Mouse (Mus musculus): Measurements from ENCODE around the gene Trp53rka. TPM values are rescaled to one million over a fixed set of nuclear protein-coding genes. Genes with fewer than 3 reads are reported as not detected.

Gene Trp53rka
- total and polyA plus RNA-seq, 3 experiments, result 29.8 to 35.1 TPM; not detected in 1

DNA sequence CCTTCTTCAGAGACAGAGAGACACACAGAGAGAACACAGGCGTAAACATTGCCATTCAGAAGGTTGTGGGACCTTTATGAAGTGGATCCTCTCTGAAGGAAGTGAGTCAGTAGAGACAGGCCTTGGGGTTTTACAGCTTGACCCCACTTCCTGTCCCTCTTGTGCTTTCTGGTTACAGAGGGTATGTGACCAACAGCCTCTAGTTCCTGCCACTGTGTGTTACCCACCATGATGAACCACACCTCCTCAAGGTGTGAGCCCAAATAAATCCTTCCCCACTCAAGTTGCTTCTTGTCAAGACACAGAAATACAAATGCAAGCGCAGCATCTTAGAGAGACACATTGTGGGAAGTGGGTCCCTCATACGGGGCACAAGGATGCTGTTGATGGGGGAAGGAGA lies 47.9 kb upstream of the Trp53rka start:
- Histone ChIP-seq H3K27me3 (ENCODE audit: control insufficient read depth in 1 of 2, insufficient read depth in 2 of 2, low read length in 2 of 2) (no peaks in the 10 kb centered on the region), H3K9ac (ENCODE audit: control insufficient read depth, low read depth, low read length, poor library complexity, severe bottlenecking) (no peak overlapping the region), H3K79me2 (ENCODE audit: control insufficient read depth, insufficient read depth, low read length, poor library complexity) (no peaks in the 10 kb centered on the region), H3K4me3 (ENCODE audit: control insufficient read depth in 1 of 2, insufficient read depth in 1 of 2, low read depth in 2 of 2, low read length in 2 of 2) (no peak overlapping the region), H3K36me3 (ENCODE audit: control insufficient read depth in 1 of 2, insufficient read depth in 2 of 2, low read length in 2 of 2) (no peaks in the 10 kb centered on the region), H3K9me3 (replicated peaks; ENCODE audit: insufficient read depth, low read length) (no peaks in the 10 kb centered on the region), H3K27ac (ENCODE audit: control insufficient read depth, low read depth, low read length) (no peak overlapping the region), H3K4me1 (ENCODE audit: control insufficient read depth in 1 of 2, insufficient read depth in 2 of 2, low read length in 2 of 2) (no peaks in the 10 kb centered on the region)
- TF ChIP-seq ZC3H11A (IDR thresholded peaks at IDR 0.05; ENCODE audit: low read depth, low read length) (no peak), POLR2AphosphoS5 (IDR thresholded peaks at IDR 0.05; ENCODE audit: borderline replicate concordance, low read depth, low read length) (no peak), ETS1 (IDR thresholded peaks at IDR 0.05; ENCODE audit: low read depth, low read length) (no peak), GABPA (IDR thresholded peaks at IDR 0.05; ENCODE audit: low read depth, low read length) (no peak), EP300 (IDR thresholded peaks at IDR 0.05; ENCODE audit: low read depth in 1 of 2, low read length in 2 of 2) (no peak), SMC3 (IDR thresholded peaks at IDR 0.05; ENCODE audit: low read depth, low read length) (no peak), TCF12 (IDR thresholded peaks at IDR 0.05; ENCODE audit: low read depth, low read length) (no peak), SIN3A (IDR thresholded peaks at IDR 0.05; ENCODE audit: low read length) (no peak), KAT2A (conservative IDR thresholded peaks at IDR 0.05; ENCODE audit: low read depth, low read length) (no peak), MAX (IDR thresholded peaks at IDR 0.05; ENCODE audit: low read length) (no peak), ELF1 (IDR thresholded peaks at IDR 0.05; ENCODE audit: low read depth, low read length) (no peak), CHD1 (IDR thresholded peaks at IDR 0.05; ENCODE audit: low read depth, low read length) (no peak), ZKSCAN1 (IDR thresholded peaks at IDR 0.05; ENCODE audit: low read depth, low read length) (no peak), CHD2 (IDR thresholded peaks at IDR 0.05; ENCODE audit: low read length) (no peak)
- no peak for DNase-seq (ENCODE audit: low read depth, low spot score)

DNA sequence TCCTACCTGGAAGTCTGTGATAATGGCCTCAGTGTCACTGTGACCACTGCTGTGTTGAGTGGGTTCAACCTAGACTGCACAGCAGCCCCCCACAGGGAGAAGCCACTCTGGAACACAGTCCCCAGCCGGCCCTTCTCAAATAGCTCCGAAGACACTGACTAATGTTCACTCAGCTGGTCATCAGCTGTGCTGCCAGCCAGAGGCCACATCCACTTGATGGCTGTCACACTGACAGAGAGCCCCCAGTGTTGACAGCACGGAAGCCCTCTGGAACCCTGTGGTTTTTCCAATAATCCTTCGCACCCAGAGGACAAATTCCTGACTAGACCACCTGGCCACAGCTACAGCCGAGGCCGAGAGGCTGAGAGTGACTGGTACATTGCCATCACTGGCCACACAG lies 40.7 kb upstream of the Trp53rka start:
- H3K79me2 ChIP-seq (ENCODE audit: control insufficient read depth, insufficient read depth, low read length, poor library complexity), result no peaks in the 10 kb centered on the region
- no peaks in the 10 kb centered on the region for H3K9me3 ChIP-seq (replicated peaks; ENCODE audit: insufficient read depth, low read length)
- H3K4me1 ChIP-seq (ENCODE audit: control insufficient read depth in 1 of 2, insufficient read depth in 2 of 2, low read length in 2 of 2), result no peaks in the 10 kb centered on the region
- H3K9ac ChIP-seq (ENCODE audit: control insufficient read depth, low read depth, low read length, poor library complexity, severe bottlenecking), result no peak overlapping the region
- H3K27me3 ChIP-seq (ENCODE audit: control insufficient read depth in 1 of 2, insufficient read depth in 2 of 2, low read length in 2 of 2), result no peaks in the 10 kb centered on the region
- TF ChIP-seq POLR2AphosphoS2 (IDR thresholded peaks at IDR 0.05; ENCODE audit: low read length) (no peak), MAFK (IDR thresholded peaks at IDR 0.05; ENCODE audit: borderline replicate concordance, low read depth, low read length) (no peak)
- no peak overlapping the region for H3K27ac ChIP-seq (ENCODE audit: control insufficient read depth, low read depth, low read length)
- no peak for DNase-seq (ENCODE audit: low read depth, low spot score)
- no peak overlapping the region for H3K4me3 ChIP-seq (ENCODE audit: control insufficient read depth in 1 of 2, insufficient read depth in 1 of 2, low read depth in 2 of 2, low read length in 2 of 2)
- no peaks in the 10 kb centered on the region for H3K36me3 ChIP-seq (ENCODE audit: control insufficient read depth in 1 of 2, insufficient read depth in 2 of 2, low read length in 2 of 2)

DNA sequence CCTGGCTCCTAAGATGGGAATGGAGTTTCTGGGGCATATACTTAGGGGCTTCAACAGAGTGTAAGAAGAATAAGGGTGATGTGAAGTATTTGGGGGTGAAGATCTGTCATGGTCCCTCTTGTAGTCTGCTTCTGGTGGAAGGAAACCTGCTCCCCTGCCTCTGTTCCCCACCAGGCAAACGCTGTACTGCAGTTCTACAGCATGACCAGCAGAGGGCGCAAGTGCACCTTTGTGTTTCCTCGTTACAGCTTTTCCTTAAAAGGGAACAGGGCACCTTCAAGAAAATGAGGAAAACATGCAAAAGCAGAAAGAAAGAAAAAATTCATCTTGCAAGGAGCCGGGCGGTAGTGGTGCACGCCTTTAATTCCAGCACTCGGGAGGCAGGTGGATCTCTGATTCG lies 36.0 kb upstream of the Trp53rka start:
- Histone ChIP-seq H3K79me2 (ENCODE audit: control insufficient read depth, insufficient read depth, low read length, poor library complexity) (no peaks in the 10 kb centered on the region), H3K27ac (ENCODE audit: control insufficient read depth, low read depth, low read length) (no peak overlapping the region), H3K27me3 (ENCODE audit: control insufficient read depth in 1 of 2, insufficient read depth in 2 of 2, low read length in 2 of 2) (no peaks in the 10 kb centered on the region), H3K36me3 (ENCODE audit: control insufficient read depth in 1 of 2, insufficient read depth in 2 of 2, low read length in 2 of 2) (no peaks in the 10 kb centered on the region), H3K9me3 (replicated peaks; ENCODE audit: insufficient read depth, low read length) (no peaks in the 10 kb centered on the region), H3K9ac (ENCODE audit: control insufficient read depth, low read depth, low read length, poor library complexity, severe bottlenecking) (no peak overlapping the region), H3K4me1 (ENCODE audit: control insufficient read depth in 1 of 2, insufficient read depth in 2 of 2, low read length in 2 of 2) (no peaks in the 10 kb centered on the region), H3K4me3 (ENCODE audit: control insufficient read depth in 1 of 2, insufficient read depth in 1 of 2, low read depth in 2 of 2, low read length in 2 of 2) (no peak overlapping the region)
- peak; percentile 35 for DNase-seq (ENCODE audit: low read depth, low spot score)
- no peak for TF ChIP-seq ZKSCAN1 (IDR thresholded peaks at IDR 0.05; ENCODE audit: low read depth, low read length)
- TF ChIP-seq POLR2AphosphoS2 (IDR thresholded peaks at IDR 0.05; ENCODE audit: low read length), result no peak
- TF ChIP-seq RAD21 (IDR thresholded peaks at IDR 0.05; ENCODE audit: low read depth, low read length), result peak; percentile 52
- TF ChIP-seq TBP (IDR thresholded peaks at IDR 0.05; ENCODE audit: low read depth, low read length), result no peak
- TF ChIP-seq USF2 (IDR thresholded peaks at IDR 0.05; ENCODE audit: borderline replicate concordance in 1 of 2, insufficient read depth in 1 of 2, low read depth in 1 of 2, low read length in 2 of 2), result no peak
- TF ChIP-seq MXI1 (IDR thresholded peaks at IDR 0.05; ENCODE audit: low read depth, low read length), result no peak
- no peak for TF ChIP-seq CHD2 (IDR thresholded peaks at IDR 0.05; ENCODE audit: low read length)
- no peak for TF ChIP-seq ZMIZ1 (IDR thresholded peaks at IDR 0.05; ENCODE audit: low read depth, low read length)
- TF ChIP-seq ETS1 (IDR thresholded peaks at IDR 0.05; ENCODE audit: low read depth, low read length), result no peak
- TF ChIP-seq TCF12 (IDR thresholded peaks at IDR 0.05; ENCODE audit: low read depth, low read length), result no peak
- no peak for TF ChIP-seq USF1 (IDR thresholded peaks at IDR 0.05; ENCODE audit: low read depth, low read length)
- no peak for TF ChIP-seq NELFE (IDR thresholded peaks at IDR 0.05; ENCODE audit: low read depth, low read length)
- TF ChIP-seq MAZ (IDR thresholded peaks at IDR 0.05; ENCODE audit: low read depth, low read length), result no peak
- TF ChIP-seq CHD1 (IDR thresholded peaks at IDR 0.05; ENCODE audit: low read depth, low read length), result no peak
- no peak for TF ChIP-seq MYC (IDR thresholded peaks at IDR 0.05; ENCODE audit: low read depth, low read length)
- TF ChIP-seq GATA1 (IDR thresholded peaks at IDR 0.05; ENCODE audit: low read depth, low read length), result no peak
- TF ChIP-seq POLR2A (IDR thresholded peaks at IDR 0.05; ENCODE audit: control insufficient read depth in 1 of 2, insufficient read depth in 1 of 2, low read depth in 1 of 2, low read length in 2 of 2, poor library complexity in 1 of 2), result no peak
- no peak for TF ChIP-seq RCOR1 (IDR thresholded peaks at IDR 0.05; ENCODE audit: low read depth, low read length)

Measured in MEL (cell line).